ENCODE assay signal across 8 mouse cellular contexts in the genomic region with DNA sequence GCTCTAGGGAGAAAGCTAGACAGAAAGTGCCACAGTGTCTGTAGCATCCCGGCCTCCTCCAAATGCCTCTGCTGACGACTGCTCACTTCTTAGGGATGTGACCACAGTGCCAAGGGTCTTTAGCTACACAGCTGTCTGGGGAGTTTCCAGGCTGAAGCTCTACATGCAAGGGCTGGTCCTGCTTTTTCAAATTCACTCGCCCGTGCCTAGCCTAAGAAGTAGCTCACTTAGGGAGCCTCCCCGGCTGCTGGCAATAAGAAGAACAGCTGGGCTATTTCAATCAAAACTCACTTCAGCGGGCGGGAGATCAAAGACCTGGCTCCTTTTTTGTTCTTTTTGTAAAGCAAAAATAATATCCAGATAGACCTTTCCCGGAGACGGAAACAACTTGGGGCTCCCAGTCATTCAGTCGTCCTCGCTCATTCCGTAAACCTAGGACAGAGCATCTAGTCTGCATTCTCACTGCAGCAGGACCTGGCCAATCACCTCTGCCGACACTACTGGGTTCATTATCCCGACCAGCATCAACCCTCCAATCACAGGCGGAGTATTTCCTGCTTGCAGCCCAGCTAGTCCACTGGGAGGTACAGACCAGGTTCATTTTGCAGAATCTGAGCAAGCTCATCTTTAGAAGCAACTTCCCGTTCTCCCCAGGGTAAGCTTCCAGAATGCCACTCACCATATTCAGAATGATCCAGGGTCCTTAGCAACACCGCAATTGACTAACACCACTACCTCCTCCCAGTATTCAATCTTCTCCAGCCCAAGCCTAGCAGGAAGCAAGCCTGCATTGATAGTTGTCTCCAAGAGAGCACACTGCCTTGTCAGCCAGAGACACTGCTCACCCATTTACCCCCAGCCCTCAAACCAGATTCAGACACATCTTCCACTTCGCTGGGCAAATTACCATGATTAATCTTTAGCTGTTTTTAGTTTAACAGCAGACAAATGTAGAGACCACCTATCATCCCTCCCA. TPM values are rescaled to one million over a fixed set of nuclear protein-coding genes. Genes with fewer than 3 reads are reported as not detected.
DNase-seq lines count a peak whose midpoint lies in the region; ATAC-seq lines count a peak whose summit lies in the region.
"Had no signal": no experiment of that assay in that cellular context is flagged by ENCODE, and none has a peak within 500 bp of the region (broad histone marks: within the 10 kb centered on the region; RNA-seq: fewer than 3 reads in every experiment).

No protein-coding gene starts in this region.

- H3K9me3 ChIP-seq in embryonic facial prominence, embryonic 15.5 days (replicated peaks): no peaks in the 10 kb centered on the region
- H3K9me3 ChIP-seq in kidney, embryonic 14.5 days (ENCODE audit: control insufficient read depth, low read length): no peaks in the 10 kb centered on the region
- H3K9me3 ChIP-seq in limb, embryonic 11.5 days (ENCODE audit: control insufficient read depth, low read length): no peaks in the 10 kb centered on the region

- WGBS in embryonic facial prominence, embryonic 15.5 days: 6% methylated on average over 18 of the region's 18 CpGs
- 5% methylated on average over 18 of the region's 18 CpGs for WGBS in kidney, embryonic 14.5 days
- WGBS in limb, embryonic 11.5 days: 10% methylated on average over 18 of the region's 18 CpGs

- peak; percentile 89 for ATAC-seq in embryonic facial prominence, embryonic 15.5 days (ENCODE audit: insufficient number of reproducible peaks, low FRiP score, low TSS enrichment, low read depth)
- ATAC-seq in kidney, embryonic 14.5 days (ENCODE audit: low FRiP score, low TSS enrichment): peak; percentile 91
- peak; percentile 89 for ATAC-seq in limb, embryonic 11.5 days (ENCODE audit: insufficient number of reproducible peaks, low FRiP score, low TSS enrichment, low read depth)

- no peaks in the 10 kb centered on the region for H3K36me3 ChIP-seq in embryonic facial prominence, embryonic 15.5 days
- H3K36me3 ChIP-seq in kidney, embryonic 14.5 days (ENCODE audit: control insufficient read depth, insufficient read depth, low read length): no peaks in the 10 kb centered on the region
- H3K36me3 ChIP-seq in limb, embryonic 11.5 days (ENCODE audit: control insufficient read depth, insufficient read depth, low read length): no peaks in the 10 kb centered on the region

- H3K4me2 ChIP-seq in embryonic facial prominence, embryonic 15.5 days (replicated peaks): peak overlapping the region; percentile 59
- H3K4me2 ChIP-seq in kidney, embryonic 14.5 days (replicated peaks; ENCODE audit: low read depth, low read length): peak overlapping the region; percentile 68
- H3K4me2 ChIP-seq in limb, embryonic 11.5 days (ENCODE audit: low read depth, severe bottlenecking): peak overlapping the region; percentile 62

- peak overlapping the region; percentile 44 for H3K4me3 ChIP-seq in embryonic facial prominence, embryonic 15.5 days (replicated peaks)
- peak overlapping the region; percentile 48 for H3K4me3 ChIP-seq in kidney, embryonic 14.5 days (ENCODE audit: low read length)
- H3K4me3 ChIP-seq in limb, embryonic 11.5 days (ENCODE audit: low read depth, low read length): peak overlapping the region; percentile 47
- H3K4me3 ChIP-seq: erythroblast, embryonic 14.5 days had no signal

- peak overlapping the region; percentile 27 for H3K9ac ChIP-seq in embryonic facial prominence, embryonic 15.5 days
- H3K9ac ChIP-seq in kidney, embryonic 14.5 days (ENCODE audit: low read depth, low read length): peak overlapping the region; percentile 69
- H3K9ac ChIP-seq in limb, embryonic 11.5 days (ENCODE audit: low read length): peak overlapping the region; percentile 71

- H3K27ac ChIP-seq in embryonic facial prominence, embryonic 15.5 days (replicated peaks): peak overlapping the region; percentile 87
- peak overlapping the region; percentile 49 for H3K27ac ChIP-seq in kidney, embryonic 14.5 days (ENCODE audit: low read depth, low read length)
- 0 out of 2 replicates have a peak overlapping the region, but pooled peaks have one; percentile 2 for H3K27ac ChIP-seq in limb, embryonic 11.5 days (replicated peaks; ENCODE audit: low read depth, low read length)

- H3K27me3 ChIP-seq in embryonic facial prominence, embryonic 15.5 days: no peaks in the 10 kb centered on the region
- H3K27me3 ChIP-seq in kidney, embryonic 14.5 days (ENCODE audit: control insufficient read depth, insufficient read depth, low read length): no peaks in the 10 kb centered on the region
- no peaks in the 10 kb centered on the region for H3K27me3 ChIP-seq in limb, embryonic 11.5 days (ENCODE audit: control insufficient read depth, insufficient read depth, low read length)

- peaks cover 49% of the 10 kb centered on the region for H3K4me1 ChIP-seq in embryonic facial prominence, embryonic 15.5 days
- peaks cover 27% of the 10 kb centered on the region for H3K4me1 ChIP-seq in kidney, embryonic 14.5 days (ENCODE audit: control insufficient read depth, insufficient read depth, low read length)
- peaks cover 13% of the 10 kb centered on the region for H3K4me1 ChIP-seq in limb, embryonic 11.5 days (ENCODE audit: control insufficient read depth, insufficient read depth, low read length)

- peak; percentile 90 for DNase-seq in cerebellum, adult 11 months
- peak; percentile 78 to 87 for DNase-seq in heart, adult 9 months (ENCODE audit: low spot score in 2 of 2)
- DNase-seq in limb, embryonic 11.5 days (ENCODE audit: low spot score): peak; percentile 91
- peak; percentile 85 for DNase-seq in neural tube, embryonic 10.5 days (ENCODE audit: extremely low spot score, low spot score)
- peak; percentile 78 for DNase-seq in yolk sac, embryonic 10.5 days (ENCODE audit: low spot score)

RNA-seq across cellular contexts. Expression of a gene that starts 19.3 kb away (rescaled TPM):
- 6.2 and 6.5 TPM in 2 replicates for polyA plus RNA-seq in embryonic facial prominence, embryonic 15.5 days (2015; fragmentation: Nextera tagmentation; extraction: Ambion mirVana)
- polyA plus RNA-seq in kidney, embryonic 14.5 days (2014; fragmentation: Nextera tagmentation; extraction: Ambion mirVana): 6.4 and 6.8 TPM in 2 replicates
- 5.6 and 6.9 TPM in 2 replicates for polyA plus RNA-seq in limb, embryonic 11.5 days (2014; fragmentation: Nextera tagmentation; extraction: Ambion mirVana)

RNA-seq across cellular contexts. Expression of a gene that starts 20.3 kb away (rescaled TPM):
- 20.8 and 22.1 TPM in 2 replicates for polyA plus RNA-seq in embryonic facial prominence, embryonic 15.5 days (2015; fragmentation: Nextera tagmentation; extraction: Ambion mirVana)
- 10.7 and 14.8 TPM in 2 replicates for polyA plus RNA-seq in kidney, embryonic 14.5 days (2014; fragmentation: Nextera tagmentation; extraction: Ambion mirVana)
- 19.2 and 21.9 TPM in 2 replicates for polyA plus RNA-seq in limb, embryonic 11.5 days (2014; fragmentation: Nextera tagmentation; extraction: Ambion mirVana)

RNA-seq across cellular contexts. Expression of a gene that starts 35.3 kb away (rescaled TPM):
- 28.3 and 29.8 TPM in 2 replicates for polyA plus RNA-seq in embryonic facial prominence, embryonic 15.5 days (2015; fragmentation: Nextera tagmentation; extraction: Ambion mirVana)
- 32.2 and 36.4 TPM in 2 replicates for polyA plus RNA-seq in kidney, embryonic 14.5 days (2014; fragmentation: Nextera tagmentation; extraction: Ambion mirVana)
- polyA plus RNA-seq in limb, embryonic 11.5 days (2014; fragmentation: Nextera tagmentation; extraction: Ambion mirVana): 29.0 and 32.3 TPM in 2 replicates

RNA-seq across cellular contexts. Expression of a gene that starts 42.9 kb away (rescaled TPM):
- 5.6 and 6.5 TPM in 2 replicates for polyA plus RNA-seq in embryonic facial prominence, embryonic 15.5 days (2015; fragmentation: Nextera tagmentation; extraction: Ambion mirVana)
- 1.6 and 1.7 TPM in 2 replicates for polyA plus RNA-seq in kidney, embryonic 14.5 days (2014; fragmentation: Nextera tagmentation; extraction: Ambion mirVana)
- polyA plus RNA-seq in limb, embryonic 11.5 days (2014; fragmentation: Nextera tagmentation; extraction: Ambion mirVana): 0.35 TPM in 1 of 2 replicates, not detected in the other

RNA-seq across cellular contexts. Expression of a gene that starts 49.3 kb away (rescaled TPM):
- polyA plus RNA-seq in embryonic facial prominence, embryonic 15.5 days (2015; fragmentation: Nextera tagmentation; extraction: Ambion mirVana): 71.6 and 71.9 TPM in 2 replicates
- polyA plus RNA-seq in kidney, embryonic 14.5 days (2014; fragmentation: Nextera tagmentation; extraction: Ambion mirVana): 50.1 and 52.0 TPM in 2 replicates
- polyA plus RNA-seq in limb, embryonic 11.5 days (2014; fragmentation: Nextera tagmentation; extraction: Ambion mirVana): 39.4 and 44.4 TPM in 2 replicates

Comparison
In these comparisons a context has a peak if more than half of its experiments do, and no peak if none do; other contexts are left out.
1. Peak in every context shown above with its lines: DNase-seq, ATAC-seq, H3K4me3 ChIP-seq and H3K27ac ChIP-seq.
2. H3K27ac ChIP-seq: peak in every context shown above with its lines; median percentile 87 in embryonic facial prominence, embryonic 15.5 days; 49 in kidney, embryonic 14.5 days; 2 in limb, embryonic 11.5 days.